Mouse (Mus musculus): ENCODE results near the gene Camta1. TPM values are rescaled to one million over a fixed set of nuclear protein-coding genes. Genes with fewer than 3 reads are reported as not detected.

The Camta1 gene
- polyA plus RNA-seq, 1 experiment: 7.7 TPM

DNA sequence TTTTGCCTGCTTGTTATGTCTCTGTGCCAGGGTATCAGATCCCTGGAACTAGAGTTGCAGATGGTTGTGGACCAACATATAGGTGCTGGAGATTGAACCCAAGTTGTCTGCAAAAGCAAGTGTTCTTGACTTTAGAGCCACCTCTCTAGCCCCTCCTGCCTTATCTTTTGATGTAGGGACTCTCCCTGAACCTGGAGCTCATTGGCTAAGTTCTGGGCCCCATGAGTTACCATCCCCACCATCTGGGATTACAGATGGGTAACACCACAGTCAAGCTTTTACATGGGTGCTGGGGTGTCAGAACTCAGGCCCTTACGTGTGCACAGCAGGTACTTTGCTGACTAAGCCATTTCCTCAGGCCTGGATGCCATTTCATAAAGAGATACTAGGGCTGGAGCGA, 150.3 kb downstream of the Camta1 start:
- H3K27me3 ChIP-seq (replicated peaks; ENCODE audit: control insufficient read depth, insufficient read depth, low read length): no peaks in the 10 kb centered on the region
- H3K4me1 ChIP-seq (ENCODE audit: control insufficient read depth, insufficient read depth, low read length): no peaks in the 10 kb centered on the region
- WGBS: 87% methylated on average over 2 of the region's 2 CpGs
- H3K4me3 ChIP-seq (ENCODE audit: insufficient read depth, low read depth, low read length): no peak overlapping the region
- TF ChIP-seq POLR2A (IDR thresholded peaks at IDR 0.05; ENCODE audit: low read depth, low read length) (no peak), CTCF (conservative IDR thresholded peaks at IDR 0.05; ENCODE audit: insufficient read depth, insufficient read length, low read depth, low read length) (no peak)
- no peak for DNase-seq
- no peak overlapping the region for H3K27ac ChIP-seq (ENCODE audit: insufficient read depth, low read depth, low read length)
- H3K36me3 ChIP-seq (ENCODE audit: control insufficient read depth, insufficient read depth, low read length): no peaks in the 10 kb centered on the region

DNA sequence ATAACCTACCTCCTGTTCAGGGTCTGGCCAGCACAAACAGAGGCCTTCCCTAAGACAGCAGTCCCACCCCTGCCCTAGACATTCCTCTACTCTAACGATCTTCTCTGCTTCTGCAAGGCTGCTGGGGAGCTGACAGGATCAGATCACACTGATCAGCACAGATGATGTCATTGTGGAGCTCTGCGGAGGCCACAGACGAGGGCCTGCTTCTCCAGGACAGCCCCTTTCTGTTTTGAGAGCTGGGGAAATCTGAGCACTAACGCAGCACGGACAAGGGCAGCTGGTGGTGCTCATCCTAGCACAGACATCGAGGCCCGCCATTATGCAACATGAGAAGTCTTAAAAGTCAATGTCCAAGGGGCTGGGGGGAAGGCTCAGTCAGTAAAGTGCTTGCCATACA, 151.2 kb downstream of the Camta1 start:
- Histone ChIP-seq H3K4me1 (ENCODE audit: control insufficient read depth, insufficient read depth, low read length) (no peaks in the 10 kb centered on the region), H3K4me3 (ENCODE audit: insufficient read depth, low read depth, low read length) (no peak overlapping the region), H3K36me3 (ENCODE audit: control insufficient read depth, insufficient read depth, low read length) (no peaks in the 10 kb centered on the region), H3K27ac (ENCODE audit: insufficient read depth, low read depth, low read length) (no peak overlapping the region), H3K27me3 (replicated peaks; ENCODE audit: control insufficient read depth, insufficient read depth, low read length) (no peaks in the 10 kb centered on the region)
- no peak for DNase-seq
- WGBS: 34% methylated on average over 7 of the region's 7 CpGs
- TF ChIP-seq POLR2A (IDR thresholded peaks at IDR 0.05; ENCODE audit: low read depth, low read length) (no peak), CTCF (conservative IDR thresholded peaks at IDR 0.05; ENCODE audit: insufficient read depth, insufficient read length, low read depth, low read length) (no peak)

DNA sequence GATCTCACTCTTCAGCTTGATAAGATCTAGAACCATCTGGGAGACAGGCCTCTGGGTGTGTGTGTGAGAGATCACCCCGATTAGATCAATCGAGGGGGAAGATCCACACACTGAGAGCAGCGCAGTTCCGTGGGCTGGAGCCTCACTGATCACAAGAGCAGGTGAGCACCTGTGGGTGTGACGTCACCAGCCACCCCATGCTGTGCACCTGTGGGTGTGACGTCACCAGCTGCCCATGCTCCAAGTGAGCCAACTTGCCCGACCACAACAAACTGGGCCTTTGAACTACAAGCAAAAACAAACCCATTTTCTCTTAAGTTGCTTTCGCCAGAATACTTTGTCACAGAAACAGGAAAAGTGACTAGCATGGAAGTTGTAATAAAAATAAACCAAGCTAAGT, 152.4 kb downstream of the Camta1 start:
- no peaks in the 10 kb centered on the region for H3K27me3 ChIP-seq (replicated peaks; ENCODE audit: control insufficient read depth, insufficient read depth, low read length)
- no peaks in the 10 kb centered on the region for H3K36me3 ChIP-seq (ENCODE audit: control insufficient read depth, insufficient read depth, low read length)
- H3K4me3 ChIP-seq (ENCODE audit: insufficient read depth, low read depth, low read length): no peak overlapping the region
- DNase-seq: no peak
- 84% methylated on average over 8 of the region's 8 CpGs for WGBS
- H3K27ac ChIP-seq (ENCODE audit: insufficient read depth, low read depth, low read length): no peak overlapping the region
- TF ChIP-seq CTCF (conservative IDR thresholded peaks at IDR 0.05; ENCODE audit: insufficient read depth, insufficient read length, low read depth, low read length) (no peak), POLR2A (IDR thresholded peaks at IDR 0.05; ENCODE audit: low read depth, low read length) (no peak)
- no peaks in the 10 kb centered on the region for H3K4me1 ChIP-seq (ENCODE audit: control insufficient read depth, insufficient read depth, low read length)

DNA sequence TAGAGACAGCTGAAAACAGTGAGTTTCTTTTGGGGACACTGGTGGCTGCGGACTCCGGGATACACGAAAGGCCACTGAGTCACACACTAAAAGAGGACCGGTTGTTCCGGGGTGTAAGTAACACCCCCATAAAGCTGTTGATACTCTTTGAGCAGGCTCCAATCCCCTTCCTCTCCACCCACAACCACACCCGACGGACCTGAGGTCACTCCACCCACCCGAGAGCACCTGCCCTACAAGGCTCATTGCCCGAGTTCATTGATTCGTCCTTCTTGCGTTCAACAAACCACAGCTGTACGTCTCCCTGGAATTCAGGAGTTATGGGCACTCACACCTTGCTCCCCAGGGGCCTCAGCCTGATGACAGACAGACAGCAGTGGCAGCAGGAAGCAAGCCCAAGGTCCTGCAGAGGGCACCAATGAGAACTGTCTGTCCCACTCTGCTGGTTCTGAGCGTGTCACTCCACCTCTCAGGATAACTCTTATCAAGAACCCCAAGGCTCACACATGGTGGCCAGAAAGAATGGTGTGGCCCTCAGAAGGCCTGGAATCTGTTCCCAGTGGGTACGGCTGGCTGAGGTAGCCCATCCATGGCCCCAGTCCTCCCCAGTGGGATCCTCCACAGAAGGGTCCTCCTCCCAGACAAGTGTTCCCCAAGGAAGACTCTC, 158.5 kb downstream of the Camta1 start:
- Histone ChIP-seq H3K4me1 (ENCODE audit: control insufficient read depth, insufficient read depth, low read length) (no peaks in the 10 kb centered on the region), H3K27ac (ENCODE audit: insufficient read depth, low read depth, low read length) (no peak overlapping the region), H3K4me3 (ENCODE audit: insufficient read depth, low read depth, low read length) (no peak overlapping the region), H3K27me3 (replicated peaks; ENCODE audit: control insufficient read depth, insufficient read depth, low read length) (no peaks in the 10 kb centered on the region), H3K36me3 (ENCODE audit: control insufficient read depth, insufficient read depth, low read length) (no peaks in the 10 kb centered on the region)
- WGBS: 72% methylated on average over 14 of the region's 14 CpGs
- TF ChIP-seq POLR2A (IDR thresholded peaks at IDR 0.05; ENCODE audit: low read depth, low read length) (no peak), CTCF (conservative IDR thresholded peaks at IDR 0.05; ENCODE audit: insufficient read depth, insufficient read length, low read depth, low read length) (no peak)
- DNase-seq: no peak

GRCm38 (mm10) chr4:151702463-151702862, 159.2 kb downstream of the Camta1 start:
- no peak for DNase-seq
- no peaks in the 10 kb centered on the region for H3K36me3 ChIP-seq (ENCODE audit: control insufficient read depth, insufficient read depth, low read length)
- TF ChIP-seq POLR2A (IDR thresholded peaks at IDR 0.05; ENCODE audit: low read depth, low read length) (no peak), CTCF (conservative IDR thresholded peaks at IDR 0.05; ENCODE audit: insufficient read depth, insufficient read length, low read depth, low read length) (no peak)
- no peak overlapping the region for H3K4me3 ChIP-seq (ENCODE audit: insufficient read depth, low read depth, low read length)
- no peak overlapping the region for H3K27ac ChIP-seq (ENCODE audit: insufficient read depth, low read depth, low read length)
- no peaks in the 10 kb centered on the region for H3K27me3 ChIP-seq (replicated peaks; ENCODE audit: control insufficient read depth, insufficient read depth, low read length)
- no peaks in the 10 kb centered on the region for H3K4me1 ChIP-seq (ENCODE audit: control insufficient read depth, insufficient read depth, low read length)
- WGBS: 90% methylated on average over 11 of the region's 11 CpGs

DNA sequence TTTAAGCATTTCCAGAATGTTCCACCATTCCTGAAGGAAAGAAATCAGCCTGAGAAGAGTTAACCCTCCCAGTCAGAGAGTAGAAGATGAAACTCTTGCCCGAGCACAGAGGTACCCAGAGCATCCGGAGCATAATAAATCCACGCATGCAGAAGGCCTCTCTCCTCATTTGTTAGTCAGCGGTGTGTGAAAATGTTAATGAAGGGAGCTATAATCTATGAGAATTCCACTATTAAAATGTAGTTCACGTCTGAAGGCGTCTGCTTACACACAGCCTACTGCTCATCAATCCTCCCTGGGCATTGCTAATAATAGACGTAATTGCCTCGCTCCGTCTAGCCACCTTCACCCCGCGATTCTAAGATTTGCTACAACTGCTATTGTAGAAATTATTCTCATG, 165.7 kb downstream of the Camta1 start:
- no peak for TF ChIP-seq CTCF (conservative IDR thresholded peaks at IDR 0.05; ENCODE audit: insufficient read depth, insufficient read length, low read depth, low read length)
- no peak for TF ChIP-seq POLR2A (IDR thresholded peaks at IDR 0.05; ENCODE audit: low read depth, low read length)
- no peaks in the 10 kb centered on the region for H3K4me1 ChIP-seq (ENCODE audit: control insufficient read depth, insufficient read depth, low read length)
- no peak overlapping the region for H3K4me3 ChIP-seq (ENCODE audit: insufficient read depth, low read depth, low read length)
- H3K27me3 ChIP-seq (replicated peaks; ENCODE audit: control insufficient read depth, insufficient read depth, low read length): no peaks in the 10 kb centered on the region
- 65% methylated on average over 11 of the region's 11 CpGs for WGBS
- no peaks in the 10 kb centered on the region for H3K36me3 ChIP-seq (ENCODE audit: control insufficient read depth, insufficient read depth, low read length)
- DNase-seq: no peak
- no peak overlapping the region for H3K27ac ChIP-seq (ENCODE audit: insufficient read depth, low read depth, low read length)

GRCm38 (mm10) chr4:151694531-151694930, 167.1 kb downstream of the Camta1 start:
- Histone ChIP-seq H3K36me3 (ENCODE audit: control insufficient read depth, insufficient read depth, low read length) (no peaks in the 10 kb centered on the region), H3K4me1 (ENCODE audit: control insufficient read depth, insufficient read depth, low read length) (no peaks in the 10 kb centered on the region), H3K27me3 (replicated peaks; ENCODE audit: control insufficient read depth, insufficient read depth, low read length) (no peaks in the 10 kb centered on the region), H3K4me3 (ENCODE audit: insufficient read depth, low read depth, low read length) (no peak overlapping the region), H3K27ac (ENCODE audit: insufficient read depth, low read depth, low read length) (no peak overlapping the region)
- TF ChIP-seq CTCF (conservative IDR thresholded peaks at IDR 0.05; ENCODE audit: insufficient read depth, insufficient read length, low read depth, low read length) (no peak), POLR2A (IDR thresholded peaks at IDR 0.05; ENCODE audit: low read depth, low read length) (no peak)
- DNase-seq: no peak
- 86% methylated on average over 7 of the region's 7 CpGs for WGBS
